Mouse (Mus musculus): ENCODE measurements around the gene Ibtk. TPM values are rescaled to one million over a fixed set of nuclear protein-coding genes. Genes with fewer than 3 reads are reported as not detected.

Gene Ibtk
- total RNA-seq, 1 experiment, result 32.8 TPM

DNA sequence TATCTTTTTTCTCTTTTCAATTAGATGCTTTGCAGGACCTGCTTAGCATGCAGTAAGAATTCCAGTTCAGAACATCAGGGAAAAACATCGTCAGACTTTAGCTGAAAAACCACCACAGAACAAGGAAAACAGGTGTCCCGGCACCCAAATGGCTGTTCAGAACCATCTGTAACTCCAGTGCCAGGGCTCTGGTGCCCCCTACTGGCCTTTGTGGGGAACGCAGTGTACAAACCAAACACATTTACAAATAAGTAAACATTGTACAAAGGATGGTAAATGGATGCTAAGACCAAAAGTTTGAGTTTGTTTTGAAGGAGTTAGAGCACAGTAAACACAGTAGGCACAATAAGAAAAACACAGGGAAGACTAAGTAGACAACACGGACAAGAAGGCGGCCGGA lies 64.1 kb downstream of the Ibtk start:
- Histone ChIP-seq H3K4me3 (ENCODE audit: insufficient read depth in 1 of 2, low read depth in 1 of 2, low read length in 2 of 2, poor library complexity in 1 of 2, severe bottlenecking in 1 of 2) (no peak overlapping the region), H3K9ac (ENCODE audit: insufficient read depth, low read depth, low read length, poor library complexity, severe bottlenecking) (no peak overlapping the region), H3K27ac (ENCODE audit: insufficient read depth, low read depth, low read length, poor library complexity, severe bottlenecking) (no peak overlapping the region), H3K36me3 (ENCODE audit: control insufficient read depth, insufficient read depth, low read length, poor library complexity, severe bottlenecking) (peaks cover 4% of the 10 kb centered on the region), H3K9me3 (ENCODE audit: control insufficient read depth, insufficient read depth, low read depth, low read length) (no peaks in the 10 kb centered on the region), H3K4me1 (ENCODE audit: control insufficient read depth in 2 of 2, insufficient read depth in 2 of 2, low read length in 2 of 2, poor library complexity in 1 of 2) (no peaks in the 10 kb centered on the region)
- TF ChIP-seq ZC3H11A (IDR thresholded peaks at IDR 0.05; ENCODE audit: borderline replicate concordance, low read depth, low read length), result 0 out of 2 replicates have a peak, but pooled peaks have one; percentile 46
- TF ChIP-seq HCFC1 (IDR thresholded peaks at IDR 0.05; ENCODE audit: borderline replicate concordance, insufficient read depth, low read length), result no peak
- peak; percentile 51 for DNase-seq (ENCODE audit: low read depth, low spot score)
- in situ Hi-C loops (cut with MboI; ENCODE audit: low sequenced_read_pairs in 2 of 2, unreplicated experiment in 2 of 2), result no loop called here

DNA sequence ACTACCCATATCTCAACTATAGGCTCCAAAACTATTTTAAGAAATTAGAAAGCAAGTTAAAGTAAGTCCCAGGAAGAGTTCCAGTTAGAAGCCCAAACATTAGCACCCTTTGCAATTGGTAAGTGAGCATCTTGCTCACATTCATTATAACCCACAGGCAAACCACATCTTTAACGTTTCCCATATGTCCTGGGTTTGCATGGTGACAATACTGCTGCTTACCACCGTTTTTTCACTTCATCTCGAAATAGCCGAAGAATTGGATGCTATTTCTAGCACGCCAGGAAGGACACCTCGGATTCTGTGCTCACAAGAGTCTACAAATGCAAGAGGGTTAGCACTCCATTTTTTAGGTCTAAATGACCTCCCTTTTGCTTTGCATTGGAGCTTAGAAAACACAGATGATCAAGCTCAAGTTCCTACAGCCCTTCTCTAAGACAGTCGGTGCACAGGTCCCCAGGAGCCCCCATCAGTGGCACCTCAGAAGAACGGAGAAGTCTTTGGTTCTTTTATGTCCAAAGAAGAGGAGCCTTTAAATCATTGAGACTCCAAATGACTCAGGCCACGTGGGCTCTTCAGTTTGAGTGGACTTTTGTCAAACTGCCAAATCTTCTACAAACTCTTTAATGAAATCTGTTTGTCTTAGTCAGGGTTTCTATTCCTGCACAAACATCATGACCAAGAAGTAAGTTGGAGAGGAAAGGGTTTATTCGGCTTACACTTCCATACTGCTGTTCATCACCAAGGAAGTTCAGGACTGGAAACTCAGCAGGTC lies 73.8 kb downstream of the Ibtk start:
- no peak for TF ChIP-seq CHD2 (IDR thresholded peaks at IDR 0.05; ENCODE audit: low read depth, low read length)
- no peak for TF ChIP-seq HCFC1 (IDR thresholded peaks at IDR 0.05; ENCODE audit: borderline replicate concordance, insufficient read depth, low read length)
- no peak for TF ChIP-seq ZC3H11A (IDR thresholded peaks at IDR 0.05; ENCODE audit: borderline replicate concordance, low read depth, low read length)
- no peak for TF ChIP-seq ZNF384 (IDR thresholded peaks at IDR 0.05; ENCODE audit: low read depth, low read length)
- no peak for TF ChIP-seq MAFK (IDR thresholded peaks at IDR 0.05; ENCODE audit: insufficient read depth, low read depth, low read length)
- Histone ChIP-seq H3K9me3 (ENCODE audit: control insufficient read depth, insufficient read depth, low read depth, low read length) (no peaks in the 10 kb centered on the region), H3K9ac (ENCODE audit: insufficient read depth, low read depth, low read length, poor library complexity, severe bottlenecking) (no peak overlapping the region), H3K4me1 (ENCODE audit: control insufficient read depth in 2 of 2, insufficient read depth in 2 of 2, low read length in 2 of 2, poor library complexity in 1 of 2) (no peaks in the 10 kb centered on the region), H3K36me3 (ENCODE audit: control insufficient read depth, insufficient read depth, low read length, poor library complexity, severe bottlenecking) (no peaks in the 10 kb centered on the region), H3K27ac (ENCODE audit: insufficient read depth, low read depth, low read length, poor library complexity, severe bottlenecking) (no peak overlapping the region), H3K4me3 (ENCODE audit: insufficient read depth in 1 of 2, low read depth in 1 of 2, low read length in 2 of 2, poor library complexity in 1 of 2, severe bottlenecking in 1 of 2) (no peak overlapping the region)
- no peak for DNase-seq (ENCODE audit: low read depth, low spot score)
- in situ Hi-C loops (cut with MboI; ENCODE audit: low sequenced_read_pairs in 2 of 2, unreplicated experiment in 2 of 2), result no loop called here

DNA sequence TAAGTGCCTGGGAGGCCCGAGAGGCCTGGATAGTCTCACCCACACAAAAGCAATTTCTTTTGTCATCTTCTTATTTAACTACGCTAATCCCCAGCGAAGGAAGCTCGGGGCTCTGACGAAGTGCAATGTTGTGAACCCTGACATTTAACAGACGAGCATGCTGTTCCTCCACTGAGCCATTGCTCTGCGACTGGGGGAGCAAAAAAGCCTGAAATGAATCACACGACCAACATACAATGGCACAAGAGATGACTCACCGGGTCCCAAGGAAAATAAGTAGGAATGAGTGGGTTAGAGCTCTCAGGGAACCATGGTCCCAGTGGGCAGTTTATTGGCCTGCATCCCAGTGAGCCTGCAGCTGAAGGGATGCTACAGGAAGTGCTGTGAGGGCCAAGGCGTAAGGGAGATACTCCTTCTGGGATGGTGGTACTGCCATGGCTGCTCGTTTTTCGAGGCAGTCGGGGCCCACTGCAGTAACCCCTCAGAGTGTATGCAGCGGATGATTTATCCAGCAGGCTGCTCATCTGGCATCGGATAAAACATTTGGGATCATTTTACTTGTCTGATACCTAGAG lies 75.1 kb downstream of the Ibtk start:
- no peak for DNase-seq (ENCODE audit: low read depth, low spot score)
- Histone ChIP-seq H3K36me3 (ENCODE audit: control insufficient read depth, insufficient read depth, low read length, poor library complexity, severe bottlenecking) (no peaks in the 10 kb centered on the region), H3K9me3 (ENCODE audit: control insufficient read depth, insufficient read depth, low read depth, low read length) (no peaks in the 10 kb centered on the region), H3K4me1 (ENCODE audit: control insufficient read depth in 2 of 2, insufficient read depth in 2 of 2, low read length in 2 of 2, poor library complexity in 1 of 2) (no peaks in the 10 kb centered on the region), H3K4me3 (ENCODE audit: insufficient read depth in 1 of 2, low read depth in 1 of 2, low read length in 2 of 2, poor library complexity in 1 of 2, severe bottlenecking in 1 of 2) (no peak overlapping the region), H3K9ac (ENCODE audit: insufficient read depth, low read depth, low read length, poor library complexity, severe bottlenecking) (no peak overlapping the region), H3K27ac (ENCODE audit: insufficient read depth, low read depth, low read length, poor library complexity, severe bottlenecking) (no peak overlapping the region)
- in situ Hi-C loops (cut with MboI; ENCODE audit: low sequenced_read_pairs in 2 of 2, unreplicated experiment in 2 of 2), result no loop called here
- no peak for TF ChIP-seq ZNF384 (IDR thresholded peaks at IDR 0.05; ENCODE audit: low read depth, low read length)
- no peak for TF ChIP-seq HCFC1 (IDR thresholded peaks at IDR 0.05; ENCODE audit: borderline replicate concordance, insufficient read depth, low read length)
- no peak for TF ChIP-seq CHD2 (IDR thresholded peaks at IDR 0.05; ENCODE audit: low read depth, low read length)
- no peak for TF ChIP-seq MAFK (IDR thresholded peaks at IDR 0.05; ENCODE audit: insufficient read depth, low read depth, low read length)
- TF ChIP-seq ZC3H11A (IDR thresholded peaks at IDR 0.05; ENCODE audit: borderline replicate concordance, low read depth, low read length), result no peak

DNA sequence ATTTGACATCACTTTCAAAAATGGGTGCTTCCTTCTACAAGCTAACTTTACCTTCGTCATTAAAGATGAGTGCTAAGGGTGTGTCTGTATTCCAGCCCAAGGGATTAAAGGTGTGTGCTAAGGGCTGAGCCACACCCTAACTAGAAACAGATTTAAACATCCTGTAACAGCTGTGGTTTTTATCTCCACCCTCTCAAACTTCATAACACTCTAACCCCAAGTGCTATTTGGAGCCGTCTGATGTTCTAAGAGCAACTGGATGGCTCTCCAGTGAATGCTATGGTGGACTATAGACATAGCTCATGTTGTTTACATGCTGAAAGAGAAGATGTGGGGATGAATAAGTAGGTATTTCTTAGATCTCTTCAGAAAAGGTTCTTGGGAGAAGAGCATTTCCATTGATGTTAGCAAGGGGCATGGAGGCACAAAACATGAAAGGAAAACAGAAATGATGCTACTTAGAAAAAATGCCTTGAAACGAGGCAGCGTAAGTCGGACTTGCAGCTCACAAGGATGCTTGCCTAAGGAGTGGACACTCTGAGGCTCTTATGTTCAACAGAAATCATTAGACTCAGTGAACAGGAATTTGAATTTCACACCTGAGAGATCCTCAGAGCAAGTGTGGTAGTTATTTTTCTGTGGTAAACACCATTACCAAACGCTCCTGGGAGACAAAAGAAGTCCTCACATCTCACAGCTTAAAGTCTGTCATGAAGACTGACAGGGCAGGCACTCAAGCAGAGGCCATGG lies 77.4 kb downstream of the Ibtk start:
- H3K27ac ChIP-seq (ENCODE audit: insufficient read depth, low read depth, low read length, poor library complexity, severe bottlenecking), result no peak overlapping the region
- no peaks in the 10 kb centered on the region for H3K36me3 ChIP-seq (ENCODE audit: control insufficient read depth, insufficient read depth, low read length, poor library complexity, severe bottlenecking)
- no peak overlapping the region for H3K4me3 ChIP-seq (ENCODE audit: insufficient read depth in 1 of 2, low read depth in 1 of 2, low read length in 2 of 2, poor library complexity in 1 of 2, severe bottlenecking in 1 of 2)
- in situ Hi-C loops (cut with MboI; ENCODE audit: low sequenced_read_pairs in 2 of 2, unreplicated experiment in 2 of 2), result no loop called here
- DNase-seq (ENCODE audit: low read depth, low spot score), result no peak
- no peaks in the 10 kb centered on the region for H3K9me3 ChIP-seq (ENCODE audit: control insufficient read depth, insufficient read depth, low read depth, low read length)
- no peak overlapping the region for H3K9ac ChIP-seq (ENCODE audit: insufficient read depth, low read depth, low read length, poor library complexity, severe bottlenecking)
- H3K4me1 ChIP-seq (ENCODE audit: control insufficient read depth in 2 of 2, insufficient read depth in 2 of 2, low read length in 2 of 2, poor library complexity in 1 of 2), result no peaks in the 10 kb centered on the region
- no peak for TF ChIP-seq ZNF384 (IDR thresholded peaks at IDR 0.05; ENCODE audit: low read depth, low read length)
- no peak for TF ChIP-seq ZC3H11A (IDR thresholded peaks at IDR 0.05; ENCODE audit: borderline replicate concordance, low read depth, low read length)
- TF ChIP-seq HCFC1 (IDR thresholded peaks at IDR 0.05; ENCODE audit: borderline replicate concordance, insufficient read depth, low read length), result no peak
- no peak for TF ChIP-seq CHD2 (IDR thresholded peaks at IDR 0.05; ENCODE audit: low read depth, low read length)
- TF ChIP-seq MAFK (IDR thresholded peaks at IDR 0.05; ENCODE audit: insufficient read depth, low read depth, low read length), result no peak
